Mouse (Mus musculus): ENCODE results near the gene Tcp11l1.

Tcp11l1 gene

DNA sequence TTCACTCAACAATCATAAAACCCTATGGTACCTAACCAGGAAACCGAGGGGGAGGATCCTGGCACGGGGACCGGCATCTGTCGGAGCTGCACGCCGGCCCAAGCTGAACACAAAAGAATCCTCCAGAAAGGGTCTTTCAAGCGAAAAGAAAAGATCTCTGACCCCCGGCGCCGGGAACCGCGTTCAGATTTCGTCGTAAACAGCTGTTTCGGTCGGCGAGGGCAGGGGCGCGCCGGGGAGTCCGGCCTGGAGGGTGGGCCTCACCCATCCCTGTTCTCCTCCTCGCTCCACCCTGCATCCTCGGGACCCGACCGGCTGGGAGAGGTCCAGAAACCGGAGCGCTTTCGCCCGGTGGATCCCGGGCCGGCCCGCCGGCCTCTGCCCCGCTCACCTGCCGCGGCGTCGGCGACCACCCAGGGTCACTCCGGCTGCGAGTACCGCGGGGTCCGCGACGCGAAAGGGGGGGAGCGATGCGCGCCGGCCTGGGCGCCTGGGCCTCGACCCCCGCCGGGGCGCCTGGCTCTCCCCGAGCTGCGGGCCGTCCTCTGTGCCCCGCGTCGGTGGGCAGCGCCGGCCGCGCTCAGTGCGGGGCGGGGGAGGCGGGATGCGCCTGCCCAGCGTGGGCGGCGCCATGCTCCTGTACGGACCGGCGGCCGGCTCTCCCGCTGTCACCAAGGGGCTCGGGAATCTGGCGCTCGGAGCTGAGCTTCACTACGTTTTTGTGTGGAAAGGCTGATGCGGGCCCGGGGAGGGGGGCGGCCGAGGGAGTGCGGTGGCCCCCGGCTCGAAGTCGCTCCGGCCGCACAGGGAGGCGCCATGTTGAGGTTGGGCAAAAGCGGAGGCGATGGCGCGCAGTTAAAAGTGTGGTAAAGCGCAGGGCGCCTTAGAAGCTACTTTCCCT is at the start of gene Tcp11l1:
Tcp11l1 (minus strand) TSS at position 585 of the 901 bp plus-strand sequence.
- no peak for DNase-seq (ENCODE audit: extremely low read depth, low read depth, low spot score)

- no peak for DNase-seq (ENCODE audit: extremely low read depth, low read depth, low spot score)
Measured at GRCm38 (mm10) chr2:104750611-104751010, 38.6 kb upstream of the Tcp11l1 start.

- DNase-seq (ENCODE audit: extremely low read depth, low read depth, low spot score), result no peak
Measured at GRCm38 (mm10) chr2:104748652-104749183, 36.7 kb upstream of the Tcp11l1 start.

GRCm38 (mm10) chr2:104746251-104746650 is 34.3 kb upstream of the Tcp11l1 start:
- no peak for DNase-seq (ENCODE audit: extremely low read depth, low read depth, low spot score)

GRCm38 (mm10) chr2:104743971-104744370 is 32.0 kb upstream of the Tcp11l1 start:
- DNase-seq (ENCODE audit: extremely low read depth, low read depth, low spot score), result no peak

DNA sequence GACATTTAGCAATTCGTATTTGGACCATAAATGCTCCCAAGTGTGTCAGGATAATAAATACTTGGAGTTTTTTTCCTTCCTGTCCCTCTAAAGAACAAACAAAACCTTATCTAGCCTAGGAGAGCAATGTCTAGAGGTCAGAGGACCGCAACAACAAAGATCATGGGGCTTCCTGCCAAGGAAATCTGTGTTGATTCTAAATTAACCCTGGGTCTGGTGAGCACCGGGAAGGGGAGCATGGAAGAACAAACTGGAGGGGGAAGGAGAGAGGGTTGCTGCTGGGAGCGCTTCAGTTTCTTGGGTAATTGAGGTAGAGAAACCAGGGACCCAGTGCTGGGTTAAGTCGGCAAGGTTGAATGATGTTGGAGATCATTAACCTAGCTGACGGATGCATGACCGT is 31.2 kb upstream of the Tcp11l1 start:
- no peak for DNase-seq (ENCODE audit: extremely low read depth, low read depth, low spot score)

- DNase-seq (ENCODE audit: extremely low read depth, low read depth, low spot score), result no peak
Measured at GRCm38 (mm10) chr2:104742741-104743064, 30.7 kb upstream of the Tcp11l1 start, which contains the start of gene Depdc7. Gene Depdc7, minus strand, starts transcription at chr2:104742878.

DNA sequence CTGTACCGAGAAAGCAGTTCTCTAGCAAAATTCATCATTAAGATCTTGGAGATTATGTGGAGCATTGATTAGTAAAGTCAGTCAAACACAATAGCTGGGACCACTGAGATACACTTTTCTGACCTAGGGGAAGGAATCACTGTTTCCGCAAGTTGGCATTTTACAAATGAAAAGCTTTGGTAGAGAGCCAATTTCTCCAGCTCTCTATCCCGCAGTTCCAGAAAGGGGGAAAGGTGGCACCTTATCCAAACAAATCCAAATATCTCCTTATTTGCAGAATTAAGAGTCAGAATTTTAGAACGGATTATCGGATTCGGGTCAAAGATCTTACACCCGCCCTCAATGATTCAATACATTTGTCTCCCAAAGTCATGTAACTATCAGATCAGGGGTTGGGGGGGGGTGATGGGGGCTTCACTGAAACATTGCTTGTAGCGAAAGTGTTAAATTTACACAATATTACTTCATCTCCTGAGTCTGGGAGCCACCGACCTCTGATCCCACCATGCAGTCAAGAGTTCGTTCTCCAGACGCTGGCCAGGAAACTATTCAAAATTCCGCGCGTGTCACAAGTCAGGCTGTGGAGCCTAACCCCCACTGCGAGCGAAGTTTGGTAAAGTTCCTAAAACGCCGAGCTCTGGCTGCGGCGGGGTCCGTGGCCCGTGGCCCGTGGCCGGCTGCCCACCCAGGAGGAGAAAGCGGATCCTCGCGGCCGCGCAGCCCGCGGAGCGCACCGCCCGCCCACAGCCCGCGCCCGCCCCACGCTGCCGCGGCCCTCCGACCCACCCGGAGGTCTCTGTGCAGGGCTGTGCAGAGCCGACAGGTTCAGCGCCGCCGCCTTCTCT is 30.1 kb upstream of the Tcp11l1 start:
- DNase-seq (ENCODE audit: extremely low read depth, low read depth, low spot score), result no peak

DNA sequence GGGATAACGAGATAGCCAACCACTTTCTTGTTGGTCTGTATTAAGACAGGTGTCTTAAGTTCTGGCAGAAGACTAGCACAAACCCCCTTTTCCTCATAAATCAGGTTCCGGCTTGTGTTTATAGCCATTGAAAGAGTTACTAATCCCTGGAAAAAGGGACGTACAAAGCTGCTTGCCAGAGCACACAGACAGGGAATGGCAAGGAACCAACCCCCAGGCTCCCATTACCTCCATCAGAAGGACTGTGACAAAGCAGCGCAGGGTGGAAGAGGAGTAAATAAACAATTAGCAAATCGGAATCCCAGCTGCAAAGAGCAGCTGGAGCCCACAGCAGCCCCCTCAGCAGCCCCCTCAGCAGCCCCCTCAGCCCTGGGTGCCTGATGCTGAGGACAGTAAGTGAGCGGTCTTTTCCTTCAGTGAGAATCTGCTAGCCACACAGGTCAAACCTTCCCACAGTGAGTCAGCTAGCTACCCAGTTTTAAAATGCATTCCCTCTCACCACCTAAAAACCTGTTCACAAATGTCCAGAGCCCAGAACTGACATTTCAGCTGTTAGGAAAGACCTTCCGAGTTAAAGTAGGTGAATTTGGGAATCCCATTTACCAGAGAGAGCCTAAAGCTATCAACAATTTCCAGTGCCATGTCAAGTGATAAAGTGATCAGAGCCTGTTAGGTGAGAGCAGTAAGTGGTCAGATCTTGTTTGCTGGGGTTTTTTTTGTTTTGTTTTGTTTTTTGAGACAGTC is 29.2 kb upstream of the Tcp11l1 start:
- no peak for DNase-seq (ENCODE audit: extremely low read depth, low read depth, low spot score)

GRCm38 (mm10) chr2:104740248-104740949 is 28.4 kb upstream of the Tcp11l1 start:
- DNase-seq (ENCODE audit: extremely low read depth, low read depth, low spot score), result no peak

GRCm38 (mm10) chr2:104739691-104740090 is 27.7 kb upstream of the Tcp11l1 start:
- no peak for DNase-seq (ENCODE audit: extremely low read depth, low read depth, low spot score)

DNA sequence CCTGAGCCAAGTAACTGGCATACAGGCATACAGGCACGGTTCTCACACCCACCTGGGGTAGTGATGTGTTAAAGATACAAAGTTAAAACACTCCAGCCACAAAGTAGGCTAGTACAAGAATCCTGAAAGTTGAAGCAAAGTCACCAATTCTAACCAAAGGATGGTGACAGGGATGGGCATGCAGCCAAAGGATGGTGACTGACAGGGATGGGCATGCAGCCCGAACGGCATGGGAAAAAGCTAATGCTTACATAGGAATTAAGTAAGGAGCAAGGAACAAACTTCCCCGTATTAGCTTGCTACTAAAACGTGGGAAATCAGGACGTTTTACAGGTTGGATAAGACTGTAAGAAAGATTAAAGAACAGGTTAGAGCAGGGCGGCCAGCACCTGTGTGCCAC is 24.3 kb upstream of the Tcp11l1 start:
- DNase-seq (ENCODE audit: extremely low read depth, low read depth, low spot score), result no peak

GRCm38 (mm10) chr2:104732562-104733256 is 20.7 kb upstream of the Tcp11l1 start:
- DNase-seq (ENCODE audit: extremely low read depth, low read depth, low spot score), result no peak

GRCm38 (mm10) chr2:104732033-104732444 is 20.1 kb upstream of the Tcp11l1 start:
- DNase-seq (ENCODE audit: extremely low read depth, low read depth, low spot score), result peak; percentile 73

- DNase-seq (ENCODE audit: extremely low read depth, low read depth, low spot score), result no peak
Measured at GRCm38 (mm10) chr2:104727369-104727768, 15.4 kb upstream of the Tcp11l1 start.

DNA sequence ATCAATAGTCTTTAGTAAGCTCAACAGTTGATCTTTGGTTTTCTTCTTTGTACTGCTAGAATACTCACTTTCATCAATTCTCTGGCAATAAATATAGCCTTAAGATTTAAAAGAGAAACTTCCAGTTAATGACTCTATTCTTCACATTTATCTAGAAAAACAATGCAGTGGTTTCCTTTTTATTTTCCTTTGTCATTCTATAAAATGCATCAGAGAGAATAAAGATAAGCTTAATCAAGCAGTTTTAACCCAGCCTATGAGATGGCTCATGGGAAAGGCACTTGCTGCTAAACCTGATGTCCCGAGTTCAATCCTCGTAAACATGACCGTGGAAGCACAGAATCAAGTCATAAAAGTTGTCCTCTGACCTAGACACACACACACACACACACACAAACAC is 10.1 kb upstream of the Tcp11l1 start:
- no peak for DNase-seq (ENCODE audit: extremely low read depth, low read depth, low spot score)

DNA sequence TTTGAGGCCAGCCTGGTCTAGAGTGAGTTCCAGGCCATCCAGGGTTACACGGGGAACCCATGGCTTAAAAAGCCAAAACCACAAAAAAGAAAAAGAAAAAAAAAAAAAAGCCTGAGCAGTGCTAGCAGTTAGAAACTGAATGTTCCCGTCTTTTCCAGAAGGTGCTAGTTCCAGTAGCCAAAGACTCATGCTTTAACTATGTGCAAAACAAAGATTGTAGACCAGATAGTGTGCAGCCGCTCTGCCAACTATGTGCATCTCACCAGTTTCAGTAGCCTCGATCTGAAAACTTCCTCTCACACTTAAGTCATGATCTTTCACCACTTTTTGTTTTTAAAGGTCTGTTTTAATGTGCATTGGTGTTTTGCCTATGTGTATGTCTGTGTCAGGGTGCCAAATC is 5.9 kb upstream of the Tcp11l1 start:
- DNase-seq (ENCODE audit: extremely low read depth, low read depth, low spot score), result no peak

DNA sequence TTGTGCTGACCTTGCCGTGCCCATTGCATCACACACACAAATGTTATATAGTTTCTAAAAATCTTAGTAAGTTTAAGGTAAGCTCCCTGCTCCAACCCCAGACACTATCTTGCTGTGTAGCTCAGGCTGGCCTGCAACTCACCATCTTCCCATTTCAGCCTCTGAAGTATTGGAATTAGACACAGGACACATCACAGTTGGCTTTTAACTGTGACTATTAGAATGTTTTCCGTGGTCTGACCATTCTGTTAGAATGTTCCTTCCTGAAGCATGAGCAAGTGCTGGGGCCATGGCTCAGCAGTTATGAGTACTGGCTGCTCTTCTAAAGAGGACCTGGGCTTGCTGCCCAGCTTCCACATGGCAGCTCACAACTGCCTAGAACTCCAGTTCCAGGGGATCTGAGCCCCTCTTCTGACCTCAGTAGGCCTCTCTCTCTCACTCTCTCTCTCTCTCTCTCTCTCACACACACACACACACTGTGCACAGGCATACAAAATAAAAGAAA is 5.3 kb upstream of the Tcp11l1 start:
- DNase-seq (ENCODE audit: extremely low read depth, low read depth, low spot score), result no peak

DNA sequence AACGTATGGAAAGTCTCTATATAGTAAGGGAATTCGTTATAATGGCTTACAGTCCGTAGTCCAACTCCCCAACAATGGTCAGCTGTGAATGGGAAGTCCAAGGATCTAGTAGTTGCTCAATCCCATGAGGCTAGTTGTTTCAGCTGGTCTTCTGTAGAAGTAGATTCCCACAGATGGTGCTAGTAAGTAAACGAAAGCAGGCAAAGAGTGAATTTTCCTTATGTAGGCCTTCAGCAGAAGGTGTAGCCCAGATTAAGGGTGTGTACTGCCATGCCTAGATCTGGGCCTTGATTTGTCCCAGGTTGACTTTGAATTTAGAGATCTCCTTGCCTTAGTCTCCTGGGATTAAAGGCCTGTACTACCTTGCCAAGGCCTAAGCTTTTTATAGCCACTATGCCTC is 4.3 kb upstream of the Tcp11l1 start, which contains the start of gene Pin1rt1:
Pin1rt1 (minus strand) TSS at position 101 of the 400 bp plus-strand sequence.
- no peak for DNase-seq (ENCODE audit: extremely low read depth, low read depth, low spot score)
